Mouse (Mus musculus) regulatory T cell (primary cell): ENCODE measurements around the gene Caprin2.

Source experiments
- in situ Hi-C: fragments of 300-600 bp; cut with MboI, MseI; formaldehyde crosslinking; loops from one replicate; pipeline ENCODE4 v1.15.1; 2025; ENCODE audit warnings: high pct_unique_total_duplicates

The Caprin2 gene

GRCm38 (mm10) chr6:148845629-148846028 lies 50.4 kb downstream of the Caprin2 start:
- in situ Hi-C loops = no loop called here

DNA sequence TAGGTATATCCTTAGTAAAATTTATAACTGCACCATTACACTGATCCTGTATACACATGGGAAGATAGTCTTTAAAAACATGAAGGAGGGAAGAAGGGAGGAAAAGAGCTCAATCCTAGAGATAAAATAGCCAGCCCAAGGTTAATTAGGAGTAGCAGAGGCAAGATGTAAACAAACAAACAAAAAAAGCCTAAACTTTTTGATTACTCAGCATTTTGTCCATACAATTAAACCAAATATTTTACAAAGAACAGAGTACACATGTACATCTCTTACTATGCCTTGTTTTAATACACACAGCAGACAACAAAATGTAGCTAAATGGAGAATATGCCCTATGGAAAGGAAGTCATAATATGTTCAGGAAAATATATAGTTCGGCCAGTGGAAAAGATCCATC lies 54.3 kb downstream of the Caprin2 start:
- in situ Hi-C loops = no loop called here

- in situ Hi-C loops = no loop called here
Observed at GRCm38 (mm10) chr6:148838460-148838859, 57.6 kb downstream of the Caprin2 start.

DNA sequence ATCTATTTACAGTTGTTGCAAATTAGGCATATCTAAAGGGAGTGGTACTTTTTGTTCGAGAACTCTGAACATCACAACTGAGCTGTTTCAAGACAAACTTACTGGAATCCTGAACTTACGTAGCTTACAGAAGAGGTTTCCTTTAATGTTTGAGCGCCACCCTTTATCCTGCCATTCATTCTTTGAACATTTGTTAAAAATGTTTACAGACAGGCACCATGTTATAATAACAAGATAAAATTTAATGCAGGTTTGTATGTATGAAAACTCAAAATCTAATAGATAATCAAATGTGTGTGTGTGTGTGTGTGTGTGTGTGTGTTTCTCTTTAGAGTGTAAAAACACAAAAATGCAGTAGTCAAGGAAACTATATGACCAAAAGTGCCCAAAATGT lies 64.3 kb downstream of the Caprin2 start:
- in situ Hi-C loops = loop anchor here (5.0 kb wide), 1 partner anchor 66 kb away; the partner anchor contains the start of gene Caprin2

- in situ Hi-C loops = loop anchor here (5.0 kb wide), 1 partner anchor 66 kb away; the partner anchor contains the start of gene Caprin2
Observed at GRCm38 (mm10) chr6:148830748-148831727, 65.0 kb downstream of the Caprin2 start, which contains the start of gene Ipo8. TSS of gene Ipo8 (minus strand) at chr6:148831467.

DNA sequence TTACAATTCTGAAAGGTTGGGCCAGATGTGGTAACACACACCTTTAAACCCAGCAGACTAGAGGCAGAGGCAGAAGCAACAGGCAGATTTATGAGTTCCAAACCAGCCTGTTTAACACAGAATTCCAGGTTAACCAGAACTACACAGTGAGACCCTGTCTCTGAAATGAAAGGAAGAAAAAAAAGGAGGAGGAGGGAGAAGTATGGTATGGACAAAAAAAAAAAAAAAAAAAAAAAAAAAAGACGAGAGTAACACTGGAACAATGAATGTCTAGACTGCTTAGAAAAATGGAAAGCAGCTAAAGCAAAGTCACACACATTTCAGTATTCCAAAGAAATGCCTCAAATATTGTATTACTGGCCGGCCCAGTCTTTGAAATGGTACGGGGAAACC lies 65.7 kb downstream of the Caprin2 start:
- in situ Hi-C loops = loop anchor here (5.0 kb wide), 1 partner anchor 67 kb away; the partner anchor contains the start of gene Caprin2

GRCm38 (mm10) chr6:148826119-148826518 lies 69.9 kb downstream of the Caprin2 start:
- in situ Hi-C loops = no loop called here

DNA sequence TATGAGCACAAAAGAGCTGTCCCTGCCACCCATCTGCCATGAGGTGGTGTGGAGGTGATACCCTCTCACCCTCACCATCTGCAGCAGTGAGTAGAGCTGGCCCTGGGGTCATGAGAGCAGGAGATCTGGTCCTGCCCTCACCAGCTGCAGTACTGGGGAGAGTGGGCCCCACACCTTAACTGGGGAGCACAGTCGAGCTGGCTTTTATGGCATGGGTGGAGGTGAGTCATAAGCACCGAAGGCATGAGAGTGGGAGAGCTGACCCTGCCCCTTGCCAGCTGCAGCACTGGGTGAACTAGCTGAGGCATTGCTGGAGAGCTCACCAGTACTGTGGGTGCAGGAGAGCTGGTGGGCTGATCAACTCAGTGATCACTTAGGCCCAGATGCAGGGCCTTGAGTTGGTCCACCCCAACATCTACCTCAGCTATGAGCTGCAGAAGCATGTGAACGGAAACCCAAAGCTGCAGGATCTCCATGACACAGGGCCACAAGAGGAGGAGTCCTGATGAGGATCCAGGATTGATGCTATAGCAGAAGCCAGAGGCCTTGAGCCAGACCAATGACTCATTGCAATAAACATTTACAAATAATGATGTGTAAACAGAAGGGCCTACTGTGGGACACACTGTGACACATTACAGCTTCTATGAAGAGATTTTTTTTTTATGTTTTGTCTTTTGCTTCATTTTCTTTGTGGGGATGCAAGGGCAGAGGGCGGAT lies 77.3 kb downstream of the Caprin2 start:
- in situ Hi-C loops = no loop called here

DNA sequence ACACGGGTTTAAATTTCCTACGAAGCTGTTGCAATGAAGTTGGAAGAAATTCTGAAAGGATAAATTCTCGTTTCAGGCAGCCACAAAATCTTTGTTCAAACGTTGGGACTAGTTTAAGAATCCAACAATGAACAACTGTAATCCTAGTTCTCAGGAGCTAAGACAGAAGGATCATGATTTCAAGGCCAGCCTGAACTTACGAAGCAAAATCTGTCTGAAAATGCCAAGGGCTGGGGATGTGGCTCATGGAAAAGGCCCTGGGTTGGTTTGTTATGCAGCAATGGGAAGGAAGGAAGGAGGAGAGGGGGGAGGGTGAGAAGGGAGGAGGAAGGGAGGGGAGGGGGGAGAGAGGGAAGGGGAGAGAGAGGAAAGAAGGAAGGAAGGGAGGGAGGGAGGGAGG lies 79.3 kb downstream of the Caprin2 start:
- in situ Hi-C loops = no loop called here

DNA sequence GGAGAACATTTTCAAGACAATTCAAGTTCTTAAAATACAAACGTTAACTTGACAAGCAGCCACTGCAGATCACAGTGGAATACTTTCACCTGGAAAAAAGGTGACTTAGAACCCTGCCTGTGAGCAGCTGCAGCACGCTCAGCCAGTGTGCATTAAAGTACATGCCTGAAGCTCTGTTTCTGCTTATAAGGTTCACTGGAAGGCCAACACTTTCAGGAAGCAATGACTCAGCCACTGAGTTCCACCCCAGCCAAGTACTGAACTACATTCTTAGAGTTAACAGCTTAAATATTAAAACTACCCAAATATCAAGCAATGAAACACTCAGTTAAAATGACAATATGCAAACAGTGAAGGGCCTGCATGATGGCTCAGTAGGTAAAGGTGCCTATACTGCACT lies 84.9 kb downstream of the Caprin2 start:
- in situ Hi-C loops = no loop called here

- in situ Hi-C loops = no loop called here
Observed at GRCm38 (mm10) chr6:148799773-148800172, 96.3 kb downstream of the Caprin2 start.

DNA sequence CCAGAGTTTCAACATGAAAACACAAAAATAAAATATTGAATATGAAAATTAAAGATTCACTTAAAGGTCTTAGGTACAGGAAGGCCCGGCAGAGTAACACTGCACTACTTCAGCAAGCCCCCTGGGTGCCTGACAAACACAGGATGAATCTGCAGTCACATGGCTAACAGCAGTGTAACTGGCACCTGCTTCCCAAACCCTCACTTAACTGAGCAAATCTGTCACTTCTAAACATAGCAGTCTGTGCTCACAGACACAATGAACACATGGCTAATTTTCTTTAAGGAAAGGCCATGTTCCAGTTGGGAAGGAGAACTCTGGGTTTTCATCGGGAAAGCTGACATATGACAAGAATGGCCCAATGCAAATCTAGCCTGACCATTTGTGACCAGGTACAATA lies 100.9 kb downstream of the Caprin2 start:
- in situ Hi-C loops = no loop called here
